Mouse (Mus musculus) liver, embryonic 11.5 days (tissue): ENCODE measurements around the gene Peli1. TPM values are rescaled to one million over a fixed set of nuclear protein-coding genes. Genes with fewer than 3 reads are reported as not detected.

ENCODE experiments used
- ATAC-seq: fragments of 200-750 bp; cut with Nextera tagmentation; replicated peaks from 2 replicates; pipeline ENCODE4 v1.8.0; 2017; ENCODE audit warnings: moderate number of reproducible peaks, mild to moderate bottlenecking, moderate TSS enrichment, moderate library complexity; ENCODE audit not compliant: low FRiP score
- DNase-seq: peaks from one replicate; pipeline ENCODE4 v3.0.0-alpha.2; 2017; ENCODE audit warnings: low spot score
- H3K27ac ChIP-seq: fragments of 300-500 bp; sonication (generic); 2 replicates; pipeline ENCODE4 v1.5.1; 2014; ENCODE audit warnings: mild to moderate bottlenecking, low read depth, low read length, control low read depth
- H3K27me3 ChIP-seq: fragments of 300-500 bp; sonication (generic); replicated peaks from 2 replicates; pipeline ENCODE4 v1.6.1; 2014; ENCODE audit warnings: low read length, mixed read lengths; ENCODE audit not compliant: control insufficient read depth, insufficient read depth
- H3K36me3 ChIP-seq: fragments of 300-500 bp; sonication (generic); 2 replicates; pipeline ENCODE4 v1.6.1; 2014; ENCODE audit warnings: mild to moderate bottlenecking, low read length, moderate library complexity, mixed read lengths; ENCODE audit not compliant: control insufficient read depth, insufficient read depth
- H3K4me1 ChIP-seq: fragments of 300-500 bp; sonication (generic); replicated peaks from 2 replicates; pipeline ENCODE4 v1.6.1; 2014; ENCODE audit warnings: low read length, mixed read lengths; ENCODE audit not compliant: control insufficient read depth, insufficient read depth
- H3K4me2 ChIP-seq: fragments of 300-500 bp; sonication (generic); 2 replicates; pipeline ENCODE4 v1.6.1; 2014; ENCODE audit warnings: mild to moderate bottlenecking, control low read depth, moderate library complexity
- H3K4me3 ChIP-seq: fragments of 300-500 bp; sonication (generic); 2 replicates; pipeline ENCODE4 v1.5.1; 2014; ENCODE audit warnings: low read depth, low read length, control low read depth
- H3K9ac ChIP-seq: fragments of 300-500 bp; sonication (generic); 2 replicates; pipeline ENCODE4 v1.6.1; 2014; ENCODE audit warnings: low read depth, low read length, control low read depth
- H3K9me3 ChIP-seq: fragments of 300-500 bp; sonication (generic); 2 replicates; pipeline ENCODE4 v1.6.1; 2016; ENCODE audit warnings: low read length, inconsistent platforms, mixed read lengths; ENCODE audit not compliant: control insufficient read depth
- WGBS: fragments of 180-500 bp; shearing (Covaris S2); extraction: QIAGEN DNeasy Blood & Tissue Kit; methylation state at CpG from one replicate; pipeline ENCODE4 v1.1.7; 2014; 5-methylcytosine and 5-hydroxymethylcytosine counted together
- polyA plus RNA-seq: library from polyadenylated mRNA; unstranded; fragments of >200 nt; fragmentation: Nextera tagmentation; extraction: Ambion mirVana; gene quantifications from 2 replicates; pipeline ENCODE4 v1.2.1, GENCODE M21; 2014

The Peli1 gene
- polyA plus RNA-seq, 1 experiment from 2014 or later = 25.2 TPM

- Histone ChIP-seq H3K9ac (no peak overlapping the region), H3K4me3 (no peak overlapping the region), H3K9me3 (no peaks in the 10 kb centered on the region), H3K36me3 (no peaks in the 10 kb centered on the region), H3K27me3 (no peaks in the 10 kb centered on the region), H3K27ac (no peak overlapping the region), H3K4me1 (no peaks in the 10 kb centered on the region), H3K4me2 (no peak overlapping the region)
- 71% methylated on average over 5 of the region's 5 CpGs for WGBS
- ATAC-seq = no peak
- no peak for DNase-seq
Measured at GRCm38 (mm10) chr11:21058415-21058781, 32.7 kb upstream of the Peli1 start.

GRCm38 (mm10) chr11:21060386-21061074, 30.6 kb upstream of the Peli1 start:
- Histone ChIP-seq H3K36me3 (no peaks in the 10 kb centered on the region), H3K9me3 (no peaks in the 10 kb centered on the region), H3K4me1 (no peaks in the 10 kb centered on the region), H3K4me3 (no peak overlapping the region), H3K9ac (no peak overlapping the region), H3K4me2 (no peak overlapping the region), H3K27ac (no peak overlapping the region), H3K27me3 (no peaks in the 10 kb centered on the region)
- DNase-seq (no peak), ATAC-seq (no peak)
- 72% methylated on average over 7 of the region's 7 CpGs for WGBS

- ATAC-seq = no peak
- 72% methylated on average over 8 of the region's 8 CpGs for WGBS
- no peak overlapping the region for H3K27ac ChIP-seq
- H3K4me2 ChIP-seq = no peak overlapping the region
- H3K9me3 ChIP-seq = no peaks in the 10 kb centered on the region
- no peaks in the 10 kb centered on the region for H3K36me3 ChIP-seq
- DNase-seq = no peak
- no peak overlapping the region for H3K4me3 ChIP-seq
- H3K27me3 ChIP-seq = no peaks in the 10 kb centered on the region
- no peak overlapping the region for H3K9ac ChIP-seq
- H3K4me1 ChIP-seq = no peaks in the 10 kb centered on the region
Measured at GRCm38 (mm10) chr11:21061075-21061403, 30.1 kb upstream of the Peli1 start.

- Histone ChIP-seq H3K4me3 (no peak overlapping the region), H3K9me3 (no peaks in the 10 kb centered on the region), H3K4me2 (no peak overlapping the region), H3K36me3 (no peaks in the 10 kb centered on the region), H3K27ac (no peak overlapping the region), H3K27me3 (no peaks in the 10 kb centered on the region), H3K9ac (no peak overlapping the region), H3K4me1 (no peaks in the 10 kb centered on the region)
- no peak for ATAC-seq
- WGBS = 84% methylated on average over 8 of the region's 8 CpGs
- DNase-seq = no peak
Measured at GRCm38 (mm10) chr11:21061431-21061830, 29.7 kb upstream of the Peli1 start.

- 88% methylated on average over 2 of the region's 2 CpGs for WGBS
- Histone ChIP-seq H3K4me2 (no peak overlapping the region), H3K9me3 (no peaks in the 10 kb centered on the region), H3K4me3 (no peak overlapping the region), H3K27ac (no peak overlapping the region), H3K27me3 (no peaks in the 10 kb centered on the region), H3K9ac (no peak overlapping the region), H3K36me3 (no peaks in the 10 kb centered on the region), H3K4me1 (no peaks in the 10 kb centered on the region)
- ATAC-seq (no peak), DNase-seq (no peak)
Measured at GRCm38 (mm10) chr11:21062071-21062470, 29.0 kb upstream of the Peli1 start.

GRCm38 (mm10) chr11:21063271-21063670, 27.8 kb upstream of the Peli1 start:
- H3K9ac ChIP-seq = no peak overlapping the region
- ATAC-seq = no peak

GRCm38 (mm10) chr11:21079400-21079799, 11.7 kb upstream of the Peli1 start:
- Histone ChIP-seq H3K4me2 (no peak overlapping the region), H3K9me3 (no peaks in the 10 kb centered on the region), H3K36me3 (no peaks in the 10 kb centered on the region), H3K4me1 (0 out of 2 replicates have a peak, but pooled peaks cover 4% of the 10 kb centered on the region), H3K4me3 (no peak overlapping the region), H3K9ac (no peak overlapping the region), H3K27ac (no peak overlapping the region), H3K27me3 (no peaks in the 10 kb centered on the region; the same call in 1 of the 2 replicates)
- 55% methylated on average over 2 of the region's 2 CpGs for WGBS
- DNase-seq (no peak), ATAC-seq (no peak)

More at GRCm38 (mm10) chr11:21063271-21063670, 27.8 kb upstream of the Peli1 start:
- Histone ChIP-seq H3K27me3 (no peaks in the 10 kb centered on the region), H3K4me1 (no peaks in the 10 kb centered on the region), H3K36me3 (no peaks in the 10 kb centered on the region), H3K27ac (no peak overlapping the region), H3K4me2 (no peak overlapping the region), H3K9me3 (no peaks in the 10 kb centered on the region), H3K4me3 (no peak overlapping the region)
- 86% methylated on average over 3 of the region's 3 CpGs for WGBS
- no peak for DNase-seq

GRCm38 (mm10) chr11:21079851-21080362, 11.2 kb upstream of the Peli1 start:
- H3K36me3 ChIP-seq = no peaks in the 10 kb centered on the region
- H3K9me3 ChIP-seq = no peaks in the 10 kb centered on the region
- no peak for DNase-seq
- no peaks in the 10 kb centered on the region; the same call in 1 of the 2 replicates for H3K27me3 ChIP-seq
- no peak for ATAC-seq
- 0 out of 2 replicates have a peak, but pooled peaks cover 4% of the 10 kb centered on the region for H3K4me1 ChIP-seq
- no peak overlapping the region for H3K27ac ChIP-seq
- no peak overlapping the region for H3K4me3 ChIP-seq
- H3K9ac ChIP-seq = no peak overlapping the region
- WGBS = 52% methylated on average over 3 of the region's 3 CpGs
- H3K4me2 ChIP-seq = no peak overlapping the region

- no peak overlapping the region for H3K4me3 ChIP-seq
- H3K36me3 ChIP-seq = no peaks in the 10 kb centered on the region
- H3K27ac ChIP-seq = no peak overlapping the region
- no peaks in the 10 kb centered on the region; the same call in 1 of the 2 replicates for H3K27me3 ChIP-seq
- H3K4me1 ChIP-seq = 0 out of 2 replicates have a peak, but pooled peaks cover 4% of the 10 kb centered on the region
- no peak for DNase-seq
- no peak for ATAC-seq
- 93% methylated on average over 3 of the region's 3 CpGs for WGBS
- no peak overlapping the region for H3K9ac ChIP-seq
- H3K4me2 ChIP-seq = no peak overlapping the region
- no peaks in the 10 kb centered on the region for H3K9me3 ChIP-seq
Measured at GRCm38 (mm10) chr11:21081169-21081568, 9.9 kb upstream of the Peli1 start.
